Mouse (Mus musculus): ENCODE results near the gene Gstm6.
"Not testable (repeated sequence)": the region's sequence is repeated elsewhere in the genome, so short reads cannot be mapped to it uniquely, and the experiment has no call there.

Gstm6 gene

DNA sequence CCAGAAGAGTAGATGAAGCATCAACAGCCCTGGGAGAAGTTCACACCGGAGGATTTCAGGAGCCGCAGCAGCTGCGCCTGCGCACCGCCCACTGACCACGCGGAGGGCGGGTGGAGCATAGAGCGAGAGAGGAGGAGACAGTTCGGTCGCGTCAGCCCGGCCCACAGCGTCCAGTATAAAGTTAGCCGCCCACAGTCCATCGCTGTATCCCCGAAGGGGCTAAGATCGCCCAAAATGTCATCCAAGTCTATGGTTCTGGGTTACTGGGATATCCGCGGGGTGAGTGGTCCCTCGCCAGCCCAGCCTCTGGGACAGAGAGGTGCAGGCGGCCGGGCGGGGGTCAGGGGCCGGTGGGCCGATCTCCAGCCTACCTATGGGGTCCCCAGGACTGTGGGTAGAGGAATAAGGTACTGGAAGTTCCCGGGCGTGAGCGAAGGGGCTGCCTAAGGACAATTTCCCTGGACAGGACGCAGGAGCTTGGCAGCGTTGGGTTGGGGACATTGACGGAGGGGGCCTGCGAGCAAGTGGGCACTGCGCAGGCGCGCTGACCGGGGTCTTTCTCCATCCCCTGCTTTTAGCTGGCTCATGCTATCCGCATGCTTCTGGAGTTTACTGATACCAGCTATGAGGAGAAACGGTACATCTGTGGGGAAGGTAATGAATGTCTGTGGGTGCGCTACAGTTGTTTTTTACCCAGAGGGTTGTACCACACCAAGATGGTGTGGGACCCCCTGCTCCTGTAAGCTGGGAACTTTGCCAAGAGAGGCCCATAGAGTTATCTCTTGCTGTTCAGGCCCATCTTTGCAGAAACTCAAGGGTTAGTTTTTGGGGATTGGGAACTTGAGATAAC lies 47.6 kb downstream of the Gstm6 start, which contains the start of gene Gstm5:
TSS of gene Gstm5 (plus strand) at position 102 of the 850 bp plus-strand sequence.
- TF ChIP-seq POU5F1 (IDR thresholded peaks at IDR 0.05; ENCODE audit: borderline replicate concordance, low read length) (no peak), CTCF (conservative IDR thresholded peaks at IDR 0.05; ENCODE audit: low read length) (no peak), NANOG (IDR thresholded peaks at IDR 0.05; ENCODE audit: borderline replicate concordance, low read length) (no peak)
- Histone ChIP-seq H3K27me3 (ENCODE audit: insufficient read depth, low read length) (peaks cover 76% of the 10 kb centered on the region), H3K4me3 (replicated peaks; ENCODE audit: low read length) (peak within 1 kb of the TSS; percentile 78), H3K36me3 (ENCODE audit: insufficient read depth, low read length) (no peaks in the 10 kb centered on the region), H3K4me1 (replicated peaks; ENCODE audit: low read depth, low read length) (peaks cover 14% of the 10 kb centered on the region), H3K9me3 (ENCODE audit: low read length) (0 out of 2 replicates have a peak, but pooled peaks cover 4% of the 10 kb centered on the region)

DNA sequence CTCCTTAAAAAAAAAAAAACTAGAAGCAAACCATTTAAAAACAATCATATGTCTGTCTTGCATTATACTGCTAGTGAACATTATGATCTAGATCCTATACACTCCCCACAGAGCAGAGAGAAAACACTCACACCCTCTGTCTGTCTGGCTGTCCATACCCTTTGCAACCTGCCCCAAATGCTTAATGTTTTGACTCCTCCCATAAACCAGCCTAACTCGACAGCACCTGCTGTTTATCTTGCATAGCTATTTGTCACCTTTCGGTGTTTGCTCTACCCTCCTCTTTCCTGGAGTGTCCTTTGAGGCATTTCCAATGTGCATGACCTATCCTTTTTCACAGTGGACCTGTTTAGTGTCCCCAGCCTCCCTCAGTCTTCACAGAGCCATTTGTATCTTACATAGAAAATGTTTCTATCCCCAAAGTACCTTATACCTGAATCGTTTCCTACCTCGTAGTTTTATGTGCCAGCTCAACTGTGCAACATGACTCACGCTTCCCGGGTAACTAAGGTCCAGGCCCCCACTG lies 48.3 kb downstream of the Gstm6 start:
- no peaks in the 10 kb centered on the region for H3K36me3 ChIP-seq (ENCODE audit: insufficient read depth, low read length)
- H3K27me3 ChIP-seq (ENCODE audit: insufficient read depth, low read length): peaks cover 80% of the 10 kb centered on the region
- H3K4me3 ChIP-seq (replicated peaks; ENCODE audit: low read length): peak overlapping the region; percentile 78
- peaks cover 12% of the 10 kb centered on the region for H3K4me1 ChIP-seq (replicated peaks; ENCODE audit: low read depth, low read length)
- H3K9me3 ChIP-seq (ENCODE audit: low read length): 0 out of 2 replicates have a peak, but pooled peaks cover 4% of the 10 kb centered on the region
- no peak for TF ChIP-seq NANOG (IDR thresholded peaks at IDR 0.05; ENCODE audit: borderline replicate concordance, low read length)
- no peak for TF ChIP-seq POU5F1 (IDR thresholded peaks at IDR 0.05; ENCODE audit: borderline replicate concordance, low read length)
- TF ChIP-seq CTCF (conservative IDR thresholded peaks at IDR 0.05; ENCODE audit: low read length): no peak

DNA sequence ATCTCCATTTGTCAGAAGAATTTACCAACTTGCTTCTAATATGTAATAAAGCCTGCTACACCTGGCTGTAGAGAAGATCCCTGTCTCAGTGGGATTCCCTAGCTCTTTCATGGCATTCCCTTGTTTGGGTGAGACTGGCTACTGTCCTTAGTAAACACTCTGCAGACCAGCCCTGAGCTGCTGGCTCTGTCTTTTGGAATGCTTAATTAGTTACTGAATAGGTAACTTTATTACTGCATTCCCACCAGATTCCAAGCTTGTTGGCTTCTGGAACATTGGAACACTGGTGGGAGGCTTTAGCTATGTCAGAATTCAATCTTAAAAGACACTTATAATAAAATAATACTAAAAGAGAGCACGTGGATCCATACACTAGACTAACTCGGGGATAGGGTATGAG lies 54.3 kb downstream of the Gstm6 start:
- H3K36me3 ChIP-seq (ENCODE audit: insufficient read depth, low read length); H3K4me1 ChIP-seq (replicated peaks; ENCODE audit: low read depth, low read length); H3K4me3 ChIP-seq (replicated peaks; ENCODE audit: low read length); H3K9me3 ChIP-seq (ENCODE audit: low read length): not testable (repeated sequence)
- H3K27me3 ChIP-seq (ENCODE audit: insufficient read depth, low read length): peaks cover 47% of the 10 kb centered on the region

All from E14TG2a.4 (cell line).